Mouse (Mus musculus) heart, adult 18-20 months (tissue): Measurements from ENCODE around the gene Ubxn10. TPM values are rescaled to one million over a fixed set of nuclear protein-coding genes. Genes with fewer than 3 reads are reported as not detected.

Source experiments
- DNase-seq, 2 experiments: peaks; one replicate each; pipeline ENCODE4 v3.0.0; 2021 to 2022; ENCODE audit warnings: mixed read lengths in 1 of 2
- long read RNA-seq, 2 experiments: library from polyadenylated mRNA; stranded (forward); transcript quantifications; one replicate each; pipeline ENCODE4 v2.0.0; 2021
- total RNA-seq, 2 experiments: library from RNA; stranded (reverse); gene quantifications; 2 replicates each; pipeline ENCODE4 v1.2.3; 2021

Gene Ubxn10
- 1 to 10 TPM; 1.9 to 2.7 TPM for total RNA-seq
- long read RNA-seq, experiment 1, partial matches to known transcripts = 0 of 4 reads
- long read RNA-seq, experiment 1, other reads (novel, unspliced or antisense) = 2 of 4 reads
- long read RNA-seq, experiment 2, partial matches to known transcripts = 0 of 3 reads
- long read RNA-seq, experiment 2, other reads (novel, unspliced or antisense) = 2 of 3 reads

- DNase-seq = no peak
Measured at GRCm38 (mm10) chr4:138737031-138737430, at the start of gene Ubxn10. Gene Ubxn10 (minus strand): TSS chr4:138737167.

DNA sequence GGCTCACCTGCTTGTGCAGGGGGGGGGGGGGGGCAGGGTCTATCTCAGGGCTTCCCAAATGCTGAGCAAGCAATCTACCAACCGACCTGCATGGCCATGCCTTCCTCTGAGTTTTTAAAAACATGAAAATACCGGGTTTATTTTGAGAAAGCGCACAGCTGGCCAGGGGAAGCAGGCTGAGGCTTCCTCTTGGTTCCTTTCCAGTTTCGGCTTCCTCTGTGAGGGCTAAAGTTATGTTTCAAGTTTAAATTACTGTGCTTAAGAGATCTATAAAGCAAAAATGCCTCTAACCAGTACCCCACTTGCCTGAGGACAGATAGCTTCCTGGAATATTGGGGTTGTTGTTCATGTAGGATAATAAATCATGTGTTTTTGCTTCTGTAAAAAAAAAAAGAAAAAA is 49.2 kb upstream of the Ubxn10 start:
- DNase-seq = peak; percentile 23 to 48

GRCm38 (mm10) chr4:138785721-138786120 is 48.8 kb upstream of the Ubxn10 start:
- DNase-seq = no peak

- DNase-seq = peak in 1 of 2 experiments; percentile 23
Measured at GRCm38 (mm10) chr4:138782098-138782497, 45.1 kb upstream of the Ubxn10 start.

GRCm38 (mm10) chr4:138780300-138780699 is 43.3 kb upstream of the Ubxn10 start:
- DNase-seq = no peak

- DNase-seq = no peak
Measured at GRCm38 (mm10) chr4:138777417-138778407, 40.7 kb upstream of the Ubxn10 start.

DNA sequence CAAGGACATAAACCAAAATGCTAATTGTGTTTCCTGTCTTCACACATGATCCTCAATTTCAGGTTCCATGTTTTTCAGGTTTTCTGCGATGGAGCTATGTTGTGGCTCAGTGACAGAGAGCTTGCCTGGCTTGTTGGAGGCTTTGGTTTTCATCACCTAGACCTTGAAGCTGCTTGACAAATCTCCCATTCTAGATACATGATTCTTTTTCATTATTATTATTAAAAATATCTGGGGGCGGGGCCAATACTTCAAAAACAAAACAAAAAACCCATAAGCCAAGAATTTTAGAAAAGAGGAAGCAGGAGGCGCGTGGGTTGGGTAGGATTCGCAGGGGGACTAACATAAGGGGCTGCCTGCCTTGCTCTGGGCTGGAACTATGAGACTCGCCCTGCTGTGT is 38.5 kb upstream of the Ubxn10 start, which contains the start of gene Pla2g2d:
Pla2g2d (plus strand) TSS at position 301 of the 400 bp plus-strand sequence.
- no peak for DNase-seq

DNA sequence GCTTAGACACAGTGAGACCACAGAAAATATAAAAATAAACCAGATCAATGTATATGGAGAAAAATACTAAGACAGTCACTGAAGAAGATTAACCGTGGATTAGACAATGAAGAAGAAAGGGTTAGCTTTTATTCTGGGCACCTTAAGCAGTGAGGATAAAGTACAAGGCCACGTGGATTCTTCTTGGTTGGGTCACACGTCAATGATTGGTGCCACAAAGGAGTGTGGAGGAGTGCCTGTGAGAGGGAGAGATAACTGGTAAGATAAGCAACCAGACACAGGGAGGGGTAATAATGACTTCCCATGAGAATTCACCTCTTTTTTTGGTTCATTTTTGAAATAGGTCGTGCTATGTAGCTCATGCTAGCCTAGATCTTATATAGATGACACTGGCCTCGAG is 35.4 kb upstream of the Ubxn10 start:
- DNase-seq = no peak

DNA sequence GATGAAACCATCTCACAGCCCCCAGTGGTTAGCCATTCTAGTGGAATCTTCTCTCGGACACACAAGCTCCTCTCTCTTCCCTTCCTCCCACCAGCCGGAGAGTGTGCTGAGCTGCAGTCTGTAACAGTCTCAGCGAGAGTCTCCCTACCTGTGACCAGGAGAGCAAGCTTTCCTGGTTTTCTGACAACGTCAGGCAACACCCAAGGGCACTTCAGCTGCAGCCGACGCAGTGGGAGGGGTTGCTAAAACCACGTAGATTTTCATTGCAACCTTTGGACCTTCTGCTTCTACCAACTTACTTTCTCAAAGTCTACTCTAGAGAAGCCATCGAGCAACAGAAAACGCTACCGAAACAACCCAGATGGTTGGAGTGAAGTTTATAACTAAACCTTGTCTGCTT is 35.0 kb upstream of the Ubxn10 start:
- DNase-seq = no peak

GRCm38 (mm10) chr4:138762266-138762665 is 25.3 kb upstream of the Ubxn10 start:
- DNase-seq = no peak

- DNase-seq = no peak
Measured at GRCm38 (mm10) chr4:138757416-138757815, 20.4 kb upstream of the Ubxn10 start, which contains the start of gene Pla2g2f. Gene Pla2g2f (minus strand): TSS chr4:138757626.

GRCm38 (mm10) chr4:138755983-138756382 is 19.0 kb upstream of the Ubxn10 start:
- DNase-seq = no peak

DNA sequence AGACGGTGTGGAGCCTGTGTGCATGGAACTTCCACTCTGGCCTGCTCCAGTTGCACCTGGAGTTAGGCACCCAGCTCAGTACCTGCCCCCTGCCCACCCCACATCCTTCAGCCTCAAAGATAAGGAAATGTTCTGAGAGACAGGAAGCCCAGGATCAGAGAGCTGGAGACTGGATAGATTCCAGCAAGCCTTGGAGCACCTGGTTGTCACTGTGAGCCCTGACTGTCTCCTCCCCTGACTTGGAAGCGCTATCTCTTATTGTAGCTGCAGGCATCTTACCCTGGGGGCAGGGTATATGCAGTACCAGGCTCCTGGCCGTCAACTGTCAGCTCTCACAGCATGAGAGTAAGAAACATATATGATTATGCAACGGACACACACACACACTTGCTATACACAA is 18.5 kb upstream of the Ubxn10 start:
- no peak for DNase-seq

DNA sequence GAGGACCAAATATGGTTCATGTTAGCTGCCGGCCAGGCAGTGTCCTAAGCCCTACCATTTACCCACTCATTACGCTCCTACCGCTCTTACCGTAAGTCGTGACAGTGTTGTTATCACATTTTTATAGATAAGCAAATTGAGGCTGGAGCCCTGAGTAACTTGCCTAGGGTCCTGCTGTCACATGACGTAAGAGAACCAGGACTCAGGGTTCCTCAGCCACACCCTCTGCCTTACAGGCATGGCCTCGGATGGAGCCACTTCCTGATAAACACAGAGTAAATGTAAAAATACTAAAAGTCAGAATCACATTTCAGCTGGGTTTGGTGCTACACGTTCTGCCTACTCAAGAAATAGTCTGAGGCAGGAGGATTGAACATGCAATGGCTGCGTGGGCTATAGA is 17.5 kb upstream of the Ubxn10 start:
- DNase-seq = no peak

- peak in 1 of 2 experiments; percentile 32 for DNase-seq
Measured at GRCm38 (mm10) chr4:138753608-138754007, 16.6 kb upstream of the Ubxn10 start.

DNA sequence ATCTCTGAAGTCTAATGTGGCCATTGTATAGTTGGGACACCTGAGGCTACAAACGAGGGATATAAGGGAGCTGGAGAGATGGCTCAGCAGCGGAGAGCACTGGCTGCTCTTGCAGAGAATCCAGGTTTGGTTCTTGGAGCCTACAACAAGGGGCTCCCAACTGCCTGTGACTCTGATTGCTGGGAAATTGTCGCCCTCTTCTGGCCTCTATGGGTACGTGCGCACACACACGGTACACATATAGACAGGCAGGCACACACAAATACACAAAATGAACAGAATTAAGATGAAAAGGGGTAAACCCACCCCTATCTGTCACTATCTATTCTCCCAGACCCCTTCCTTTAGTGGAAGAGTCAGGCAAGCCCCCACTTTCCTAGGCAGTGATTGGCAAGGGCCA is 15.6 kb upstream of the Ubxn10 start:
- no peak for DNase-seq

DNA sequence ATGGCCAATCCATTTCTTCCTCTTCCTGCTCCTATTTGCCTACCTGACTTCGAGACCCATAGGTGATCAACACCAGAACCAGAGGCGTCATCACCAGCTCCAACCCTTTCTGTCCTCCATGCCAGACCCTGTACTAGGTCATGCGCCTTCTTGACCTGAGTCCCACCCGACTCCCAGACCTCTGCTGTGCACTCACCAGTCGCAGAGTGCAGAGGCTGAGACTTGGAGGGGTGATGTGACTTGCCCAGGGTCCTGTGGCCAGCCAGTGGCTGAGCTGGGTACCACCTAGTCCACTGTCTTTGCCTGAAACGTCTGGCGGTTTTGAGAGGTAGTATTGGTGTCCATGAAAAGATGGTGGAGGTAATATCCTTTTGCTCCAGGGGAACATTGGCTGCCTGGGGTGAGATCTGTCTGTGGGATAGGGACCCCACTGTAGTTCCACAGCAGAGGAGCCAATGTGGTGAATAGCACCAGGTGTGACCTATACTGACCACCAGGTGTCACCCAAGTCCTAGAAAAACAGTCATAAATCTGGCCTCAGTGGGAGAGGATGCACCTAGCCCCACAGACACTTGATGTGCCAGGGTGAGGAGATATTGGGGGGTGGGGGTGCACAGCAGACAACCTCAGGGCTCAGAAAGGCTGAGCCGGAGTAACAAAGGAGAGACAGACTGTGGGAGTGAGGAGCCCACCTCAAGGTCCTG is 11.6 kb upstream of the Ubxn10 start:
- peak; percentile 49 to 67 for DNase-seq

- no peak for DNase-seq
Measured at GRCm38 (mm10) chr4:138747851-138748250, 10.9 kb upstream of the Ubxn10 start.

- no peak for DNase-seq
Measured at GRCm38 (mm10) chr4:138746866-138747265, 9.9 kb upstream of the Ubxn10 start.

DNA sequence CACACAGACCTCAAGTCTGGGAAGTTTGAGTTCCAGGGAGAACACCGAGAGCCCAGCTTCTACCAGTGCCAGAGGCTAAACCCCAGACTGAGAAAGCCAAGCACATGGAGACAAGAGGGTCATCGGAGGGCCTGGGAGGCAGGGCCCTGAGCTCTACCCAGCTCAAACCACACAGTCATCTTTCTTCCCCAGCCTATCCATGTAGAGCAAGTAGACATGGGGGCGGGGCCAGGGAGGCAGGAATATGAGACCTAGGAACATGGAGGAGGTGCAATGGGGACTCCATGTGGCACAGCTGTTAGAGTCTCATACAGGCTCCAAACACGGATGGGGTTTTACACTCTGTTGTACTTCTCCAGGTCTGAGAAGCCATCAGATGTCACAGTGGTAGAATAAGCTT is 8.9 kb upstream of the Ubxn10 start:
- DNase-seq = no peak

- no peak for DNase-seq
Measured at GRCm38 (mm10) chr4:138739136-138739851, 2.3 kb upstream of the Ubxn10 start.

- DNase-seq = no peak
Measured at GRCm38 (mm10) chr4:138734863-138735262, 2.1 kb downstream of the Ubxn10 start.
